Mouse (Mus musculus) G1E (cell line): ENCODE data around the gene Adcy3.

Experiments used
- CTCF ChIP-seq: IDR thresholded peaks from 2 replicates; pipeline ENCODE4 v1.5.1; 2012; ENCODE audit warnings: low read depth, low read length, inconsistent platforms, mixed read lengths
- GATA2 ChIP-seq: IDR thresholded peaks from 2 replicates; pipeline ENCODE4 v1.6.1; 2012; ENCODE audit warnings: low read depth, low read length, inconsistent platforms, borderline replicate concordance
- POLR2AphosphoS5 ChIP-seq: IDR thresholded peaks from 2 replicates; pipeline ENCODE4 v1.6.1; 2012; ENCODE audit warnings: low read depth, low read length, inconsistent platforms; ENCODE audit not compliant: insufficient replicate concordance

GRCm38 (mm10) chr12:4133847-4134212 is 927 bp downstream of the Adcy3 start:
- no peak for TF ChIP-seq GATA2
- no peak for TF ChIP-seq CTCF
- no peak for TF ChIP-seq POLR2AphosphoS5
